Mouse (Mus musculus) embryonic stem cell, embryonic (primary cell): ENCODE results near the gene Gm17482.

Experiments used
- CTCF ChIA-PET, 4 experiments: fragments of 300-600 bp in 2 of 4; fragments of 350-600 bp in 2 of 4; sonication (Branson Sonifier 250); formaldehyde crosslinking; loops; one replicate each; lab custom pipeline; 2022; ENCODE audit warnings: inconsistent platforms in 2 of 4; lab: Charles Lee
- POLR2A ChIA-PET, 4 experiments: fragments of 300-600 bp in 2 of 4; fragments of 350-600 bp in 2 of 4; sonication (Branson Sonifier 250); formaldehyde crosslinking; loops; one replicate each; lab custom pipeline; 2022; ENCODE audit warnings: antibody characterized with exemption in 4 of 4, inconsistent platforms in 1 of 4; lab: Charles Lee

The Gm17482 gene

GRCm38 (mm10) chr6:115240431-115240830 is 13.3 kb downstream of the Gm17482 start:
- CTCF ChIA-PET, result interaction anchor here in 1 of 4 experiments (0.6 kb wide), 1 partner anchor 539 kb away, joined by 3 read pairs; no protein-coding TSS in a partner anchor
- POLR2A ChIA-PET, result interaction anchor here in 1 of 4 experiments (0.8 kb wide), 1 partner anchor 12 kb away, joined by 3 read pairs; no protein-coding TSS in a partner anchor

DNA sequence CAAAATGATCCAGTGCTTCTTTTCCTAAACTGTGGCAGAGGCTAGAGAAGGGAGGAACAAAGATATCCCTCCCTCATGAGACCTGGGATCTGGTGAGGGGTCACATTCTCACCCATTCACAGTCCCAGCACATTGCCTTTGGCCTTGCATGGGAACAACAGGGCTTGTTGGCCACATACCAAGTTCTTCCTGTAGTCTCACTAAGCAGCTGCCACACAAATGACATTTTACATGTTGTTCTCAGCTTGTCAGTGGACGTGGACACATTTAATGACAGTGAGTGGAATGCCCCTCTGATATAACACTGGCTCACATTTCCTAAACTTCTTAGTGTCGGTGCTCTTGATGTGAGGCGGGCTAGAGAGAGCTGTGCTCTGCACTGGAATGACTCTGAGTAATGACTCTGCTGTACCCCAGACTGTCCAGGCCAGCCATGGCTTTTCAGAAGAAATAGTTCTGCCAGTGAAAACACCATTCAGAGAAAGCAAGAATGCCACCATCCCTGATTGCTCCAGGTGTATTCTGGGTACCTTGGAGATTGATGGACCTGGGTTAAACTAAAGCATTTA is 14.1 kb downstream of the Gm17482 start:
- ChIA-PET POLR2A (interaction anchor here in 1 of 4 experiments (0.6 kb wide), 1 partner anchor 10 kb away, joined by 4 read pairs; no protein-coding TSS in a partner anchor), CTCF (interaction anchor here in 1 of 4 experiments (1.5 kb wide), 1 partner anchor 14 kb away, joined by 3 read pairs; the partner anchor contains the start of gene Gm17482)

DNA sequence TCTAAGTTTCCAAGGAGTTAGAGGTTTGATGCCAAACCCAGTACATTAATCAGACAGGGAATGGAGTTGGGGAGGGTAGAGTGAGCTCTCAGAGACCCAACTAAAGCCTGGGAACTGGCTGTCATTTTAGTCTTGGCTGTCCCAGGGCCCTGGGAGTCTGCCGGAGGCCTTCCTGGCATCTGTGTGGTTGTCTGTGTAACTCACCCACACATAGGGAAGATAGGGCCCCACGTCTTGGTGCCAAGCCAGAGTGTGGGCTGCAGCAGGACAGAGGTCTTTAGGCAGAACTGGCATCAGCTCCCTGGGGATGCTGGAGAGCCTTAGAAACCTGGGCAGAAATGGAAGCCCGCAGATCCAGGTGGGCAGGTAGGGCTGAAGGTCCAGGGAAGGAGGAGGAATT is 14.8 kb downstream of the Gm17482 start:
- CTCF ChIA-PET, result interaction anchor here in 1 of 4 experiments (1.5 kb wide), 1 partner anchor 14 kb away, joined by 3 read pairs; the partner anchor contains the start of gene Gm17482

GRCm38 (mm10) chr6:115244222-115244621 is 17.1 kb downstream of the Gm17482 start:
- ChIA-PET CTCF (interaction anchor here in 1 of 4 experiments (1.1 kb wide), 1 partner anchor 17 kb away, joined by 3 read pairs; the partner anchor contains the start of gene Gm17482), POLR2A (no interaction called here)

More for the DNA sequence above, 14.8 kb downstream of the Gm17482 start:
- POLR2A ChIA-PET, result no interaction called here

GRCm38 (mm10) chr6:115245500-115246058 is 18.4 kb downstream of the Gm17482 start:
- ChIA-PET POLR2A (no interaction called here), CTCF (interaction anchor here in 3 of 4 experiments (0.5 to 1.3 kb wide), 4 partner anchors 186 to 717 kb away, joined by 3 to 5 read pairs (median 4); no protein-coding TSS in a partner anchor)

- CTCF ChIA-PET, result interaction anchor here (0.5 to 2.1 kb wide), 14 partner anchors 16 to 1005 kb away, joined by 3 to 10 read pairs (median 4); partner anchors contain the start of gene Mkrn2os (in 1 of the 4)
These were observed 24.4 kb downstream of the Gm17482 start for GRCm38 (mm10) chr6:115251531-115251985.

GRCm38 (mm10) chr6:115252099-115252873 is 25.1 kb downstream of the Gm17482 start, which contains the start of gene Timp4:
Gene Timp4 (minus strand): TSS chr6:115252205.
- ChIA-PET CTCF (interaction anchor here (0.5 to 2.1 kb wide), 21 partner anchors 11 to 554 kb away, joined by 3 to 10 read pairs (median 3); partner anchors contain the start of gene Mkrn2os (in 1 of the 4)), POLR2A (interaction anchor here (0.6 to 1.5 kb wide), 17 partner anchors 9 to 1360 kb away, joined by 3 to 5 read pairs (median 3); partner anchors contain the start of genes Efcab12 (in 1 of the 4) and Rpl32 (in 1 of the 4))

More at GRCm38 (mm10) chr6:115251531-115251985, 24.4 kb downstream of the Gm17482 start:
- POLR2A ChIA-PET, result interaction anchor here in 3 of 4 experiments (0.6 to 1.5 kb wide), 11 partner anchors 88 to 1359 kb away, joined by 3 to 5 read pairs (median 4); partner anchors contain the start of genes Efcab12 (in 1 of the 3) and Rpl32 (in 1 of the 3)

DNA sequence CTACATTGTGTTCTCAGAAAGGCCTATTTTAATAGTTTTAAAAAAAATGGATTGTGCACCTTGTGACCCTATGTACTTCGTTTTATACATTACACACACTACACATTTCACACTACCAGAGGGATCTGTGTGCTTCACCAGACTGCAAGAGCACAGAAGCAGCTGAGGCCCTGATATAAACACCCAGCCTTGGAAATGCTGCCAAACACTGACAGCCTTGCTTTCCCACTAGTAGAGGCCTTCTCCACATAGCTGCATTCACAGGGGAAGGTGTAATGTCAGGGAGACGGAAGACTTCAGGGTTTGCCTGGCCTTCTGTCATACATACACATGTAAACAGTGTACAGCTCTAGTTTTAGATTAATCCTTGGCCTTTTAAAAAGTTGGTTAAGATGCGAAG is 28.0 kb downstream of the Gm17482 start:
- ChIA-PET POLR2A (no interaction called here), CTCF (no interaction called here)

GRCm38 (mm10) chr6:115260507-115260906 is 33.4 kb downstream of the Gm17482 start:
- CTCF ChIA-PET, result no interaction called here

DNA sequence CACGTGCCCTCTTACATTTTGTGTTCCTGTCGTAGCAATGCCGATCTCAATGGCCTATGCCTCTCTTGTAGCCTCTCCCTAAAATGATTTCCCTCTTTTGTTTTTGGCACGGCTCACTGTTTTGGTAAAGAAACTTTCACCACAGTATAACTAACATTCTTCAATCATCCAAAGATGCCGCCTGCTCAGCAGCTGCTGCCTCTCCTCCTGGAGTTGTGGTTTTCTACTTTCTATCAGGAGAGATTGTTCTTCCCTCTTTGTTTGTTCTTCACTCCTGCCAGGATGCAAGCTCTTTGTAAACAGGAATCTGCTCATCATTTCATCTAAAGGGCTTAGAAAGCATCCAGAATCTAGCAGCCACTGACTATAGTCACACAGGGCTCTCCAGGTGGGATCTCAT is 39.6 kb downstream of the Gm17482 start:
- ChIA-PET CTCF (interaction anchor here in 3 of 4 experiments (0.5 to 2.8 kb wide), 11 partner anchors 14 to 338 kb away, joined by 3 to 33 read pairs (median 8); partner anchors contain the start of genes Gm17482 (in 3 of the 3) and Timp4 (in 2 of the 3)), POLR2A (no interaction called here)

More at GRCm38 (mm10) chr6:115260507-115260906, 33.4 kb downstream of the Gm17482 start:
- POLR2A ChIA-PET, result interaction anchor here in 2 of 4 experiments (0.6 to 1.3 kb wide), 3 partner anchors 10 to 486 kb away, joined by 3 read pairs; no protein-coding TSS in a partner anchor

GRCm38 (mm10) chr6:115267916-115268315 is 40.8 kb downstream of the Gm17482 start:
- POLR2A ChIA-PET, result interaction anchor here in 3 of 4 experiments (0.5 to 0.9 kb wide), 3 partner anchors 76 to 763 kb away, joined by 3 to 4 read pairs (median 3); no protein-coding TSS in a partner anchor

DNA sequence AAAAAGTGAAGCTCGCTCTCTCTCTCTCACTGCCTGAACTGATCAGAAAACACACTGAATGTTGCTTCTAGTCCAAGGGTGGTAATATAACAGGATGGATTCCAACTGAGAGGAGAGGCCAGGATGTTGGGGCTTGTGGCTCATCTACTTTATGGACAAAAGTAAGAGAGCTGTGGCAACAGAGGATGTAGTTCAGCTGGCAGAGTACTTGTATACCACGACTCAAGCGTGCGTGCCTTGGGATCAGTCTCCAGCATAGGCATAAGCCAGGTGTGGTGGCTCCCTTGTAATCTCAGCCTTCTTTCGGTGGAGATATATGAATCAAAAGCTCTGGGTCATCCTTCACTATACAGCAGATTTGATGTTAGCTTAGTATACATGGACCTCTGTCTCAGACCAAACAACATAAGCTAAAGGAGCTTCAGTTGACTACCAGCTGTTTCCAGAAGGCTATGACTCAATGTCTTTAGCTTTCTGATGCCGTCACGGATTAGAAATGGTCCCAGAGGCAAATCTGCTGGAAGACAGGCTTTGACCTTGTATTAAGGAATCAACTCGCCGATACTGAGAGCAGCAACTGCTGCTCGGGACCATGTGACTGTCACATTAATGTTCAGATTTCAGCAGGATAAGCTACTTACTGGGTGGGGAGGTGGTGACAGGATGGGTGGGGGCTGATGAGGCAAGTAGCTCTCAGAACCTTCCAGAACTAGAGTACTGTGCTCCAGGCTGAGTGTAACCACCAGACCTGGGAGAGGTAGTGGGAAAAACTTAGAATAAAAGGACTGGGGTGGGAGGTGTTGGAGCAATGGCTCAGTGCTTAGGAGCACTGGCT is 41.6 kb downstream of the Gm17482 start:
- CTCF ChIA-PET, result interaction anchor here (0.5 to 3.5 kb wide), 22 partner anchors 16 to 1319 kb away, joined by 3 to 33 read pairs (median 5); partner anchors contain the start of genes Gm17482 (in 4 of the 4), Timp4 (in 2 of the 4), Syn2 (in 1 of the 4) and Tamm41 (in 1 of the 4)
- POLR2A ChIA-PET, result interaction anchor here in 3 of 4 experiments (0.5 to 0.9 kb wide), 3 partner anchors 270 to 414 kb away, joined by 3 to 8 read pairs (median 3); no protein-coding TSS in a partner anchor

More at GRCm38 (mm10) chr6:115267916-115268315, 40.8 kb downstream of the Gm17482 start:
- CTCF ChIA-PET, result interaction anchor here (0.6 to 3.5 kb wide), 31 partner anchors 10 to 1318 kb away, joined by 3 to 33 read pairs (median 4); partner anchors contain the start of genes Gm17482 (in 4 of the 4), Timp4 (in 2 of the 4), Syn2 (in 1 of the 4) and Tamm41 (in 1 of the 4)

DNA sequence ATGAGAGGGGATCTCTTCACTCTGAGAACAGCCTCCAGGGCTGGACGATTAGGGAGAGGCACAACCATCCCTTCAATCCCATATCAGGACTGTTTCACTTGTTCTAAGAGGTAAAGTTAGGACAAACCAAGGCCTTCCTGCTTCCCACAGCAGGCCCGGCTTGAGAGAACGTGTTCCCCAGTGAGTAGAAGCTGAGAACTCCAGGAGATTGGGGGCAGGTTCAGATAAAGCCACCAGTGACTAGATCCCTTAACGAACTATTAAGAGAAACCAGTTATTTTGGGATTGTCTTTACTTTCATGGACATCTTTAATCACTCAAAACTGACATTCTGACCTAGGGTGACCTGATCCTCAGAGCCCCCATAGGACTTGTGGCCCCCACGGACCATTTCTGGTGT is 42.4 kb downstream of the Gm17482 start:
- CTCF ChIA-PET, result interaction anchor here in 2 of 4 experiments (1.2 to 3.5 kb wide), 4 partner anchors 42 to 272 kb away, joined by 5 to 33 read pairs (median 11); partner anchors contain the start of gene Gm17482 (in 1 of the 2)
- POLR2A ChIA-PET, result no interaction called here

GRCm38 (mm10) chr6:115270085-115270484 is 42.9 kb downstream of the Gm17482 start:
- POLR2A ChIA-PET, result interaction anchor here in 1 of 4 experiments (0.9 kb wide), 1 partner anchor 10 kb away, joined by 3 read pairs; no protein-coding TSS in a partner anchor
- CTCF ChIA-PET, result interaction anchor here in 2 of 4 experiments (1.2 to 3.5 kb wide), 2 partner anchors 204 to 269 kb away, joined by 4 to 17 read pairs; no protein-coding TSS in a partner anchor

DNA sequence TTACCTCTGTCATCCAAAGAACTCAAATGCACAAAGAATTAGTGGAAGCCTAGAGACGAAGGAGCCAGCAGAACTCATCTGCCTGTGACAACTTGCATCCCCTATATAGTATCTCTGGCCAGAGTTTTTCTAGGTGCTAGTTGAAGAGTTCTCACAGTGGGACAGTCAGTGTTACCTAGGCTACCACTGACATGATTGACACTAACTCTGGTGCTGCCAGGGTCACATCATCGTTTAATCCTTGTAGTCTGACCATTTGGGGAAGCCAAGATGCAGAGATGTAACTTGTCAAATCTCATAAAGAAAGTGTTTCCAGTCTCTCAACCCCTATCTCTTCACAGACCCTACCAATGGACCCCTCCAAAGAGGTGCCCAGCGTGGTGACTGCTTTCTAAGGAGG is 44.2 kb downstream of the Gm17482 start:
- ChIA-PET POLR2A (no interaction called here), CTCF (interaction anchor here in 2 of 4 experiments (0.6 to 1.2 kb wide), 2 partner anchors 19 to 205 kb away, joined by 4 to 5 read pairs; partner anchors contain the start of gene Timp4 (in 1 of the 2))

DNA sequence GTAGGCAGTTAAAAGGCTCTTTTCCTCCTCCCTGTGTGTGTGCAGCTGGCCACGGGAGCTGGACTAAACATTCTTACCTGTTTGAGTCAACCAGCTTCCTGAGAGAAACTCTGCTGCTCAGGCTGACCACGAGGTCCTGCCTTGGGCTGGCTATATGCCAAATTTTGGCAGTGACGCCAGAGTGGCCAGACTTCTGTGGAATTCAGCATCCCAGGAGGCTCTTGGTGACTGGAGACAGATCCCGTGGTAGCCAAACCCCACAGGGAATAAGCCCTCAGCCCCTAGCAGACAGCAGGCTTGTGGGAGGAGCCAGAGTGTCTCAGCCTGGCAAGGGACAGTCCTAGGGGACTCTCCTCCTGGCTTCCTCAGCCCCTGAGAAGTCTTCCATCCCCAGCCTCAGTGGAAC is 44.7 kb downstream of the Gm17482 start:
- ChIA-PET CTCF (no interaction called here), POLR2A (no interaction called here)
